Mouse (Mus musculus): ENCODE measurements around the gene Srcap.

DNA sequence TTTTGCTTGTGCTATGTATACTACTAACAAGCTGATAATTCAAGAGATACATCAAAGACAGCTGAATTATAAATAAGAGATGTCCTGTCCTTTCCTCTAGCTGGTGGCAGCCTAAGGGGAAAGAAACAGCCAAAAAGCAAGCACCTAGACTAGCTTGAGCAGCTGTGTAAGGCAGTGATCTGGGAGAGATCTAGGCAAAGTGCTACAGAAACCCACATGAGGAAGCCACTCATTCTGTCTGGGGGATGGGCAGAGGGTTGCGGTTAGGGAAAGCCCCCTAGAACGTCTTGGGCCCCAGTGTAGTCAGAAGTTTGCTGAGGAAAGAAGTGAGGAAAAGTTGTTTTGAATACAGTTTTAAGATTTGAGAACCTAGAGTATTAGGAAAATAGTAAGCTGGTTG, 31.5 kb upstream of the Srcap start:
- TF ChIP-seq CTCF (IDR thresholded peaks at IDR 0.05; ENCODE audit: control insufficient read depth, insufficient read depth, low read length) (no peak), POLR2A (IDR thresholded peaks at IDR 0.05; ENCODE audit: borderline replicate concordance, control insufficient read depth, low read depth, low read length) (no peak)

Measured in bone marrow, adult 2 months (tissue).